27 mouse cellular contexts compared by ENCODE assay signal in genomic region chr11:101194643-101195042, GRCm38 (mm10). TPM values are rescaled to one million over a fixed set of nuclear protein-coding genes. Genes with fewer than 3 reads are reported as not detected.
A peak's percentile ranks its signal among the peaks of the same experiment; 100 is the strongest.
DNase-seq lines count a peak whose midpoint lies in the region; ATAC-seq and TF ChIP-seq lines count a peak whose summit lies in the region.
"Had no signal": no experiment of that assay in that cellular context is flagged by ENCODE, and none has a peak within 500 bp of the region (broad histone marks: within the 10 kb centered on the region; RNA-seq: fewer than 3 reads in every experiment).

No protein-coding gene starts in this region.

- intact Hi-C loops in heart, postnatal 25 days (cut with DNase I) = no loop called here

- DNase-seq in heart, postnatal 25 days (ENCODE audit: low spot score) = no peak
- DNase-seq in midbrain, embryonic 11.5 days (ENCODE audit: low spot score, missing footprints) = peak; percentile 21
- DNase-seq in CH12.LX (ENCODE audit: extremely low read depth) (peak; percentile 66), MN1 (ENCODE audit: low spot score) (no peak)
- peak; percentile 67 for DNase-seq in induced T-regulatory cell, adult 2 months (ENCODE audit: low read depth)
- DNase-seq: adrenal gland, postnatal 10 days; B cell, adult 2 months; cerebellum, postnatal 36 days; gastrocnemius, postnatal 25 days; heart, adult 18-20 months; kidney, adult 2 months; kidney, postnatal 10 days; liver had no signal

- H3K4me1 ChIP-seq in heart, embryonic 16.5 days (ENCODE audit: control insufficient read depth, insufficient read depth, low read length) = peaks cover 35% of the 10 kb centered on the region
- H3K4me1 ChIP-seq in midbrain, embryonic 11.5 days (ENCODE audit: control insufficient read depth, insufficient read depth, low read length) = peaks cover 13% of the 10 kb centered on the region
- H3K4me1 ChIP-seq in midbrain, embryonic 16.5 days (ENCODE audit: control insufficient read depth, insufficient read depth, low read length) = no peaks in the 10 kb centered on the region
- peaks cover 25 to 44% of the 10 kb centered on the region in 2 experiments for H3K4me1 ChIP-seq in CH12.LX (ENCODE audit: control insufficient read depth in 1 of 2, insufficient read depth in 2 of 2)

- no peak overlapping the region for H3K4me3 ChIP-seq in heart, embryonic 16.5 days (ENCODE audit: low read length)
- no peak overlapping the region for H3K4me3 ChIP-seq in midbrain, embryonic 11.5 days (ENCODE audit: low read depth, low read length)
- no peak overlapping the region for H3K4me3 ChIP-seq in midbrain, embryonic 16.5 days (ENCODE audit: low read depth, low read length)
- H3K4me3 ChIP-seq in CH12.LX (replicated peaks in 1 of 3; ENCODE audit: low read depth in 2 of 3, low read length in 2 of 3, poor library complexity in 1 of 3) = peak overlapping the region in 1 of 3 experiments; percentile 15
- H3K4me3 ChIP-seq: embryonic facial prominence, embryonic 12.5 days; forebrain, embryonic 15.5 days; intestine, embryonic 15.5 days; liver, embryonic 15.5 days; midbrain, embryonic 13.5 days had no signal

- H3K79me2 ChIP-seq in CH12.LX (replicated peaks; ENCODE audit: control insufficient read depth, extremely low read depth, insufficient read depth, poor library complexity, severe bottlenecking) = no peaks in the 10 kb centered on the region

- WGBS in heart, embryonic 16.5 days = 73% methylated on average over 6 of the region's 6 CpGs
- WGBS in midbrain, embryonic 11.5 days = 93% methylated on average over 6 of the region's 6 CpGs
- 89% methylated on average over 6 of the region's 6 CpGs for WGBS in midbrain, embryonic 16.5 days

- H3K9ac ChIP-seq in heart, embryonic 16.5 days (ENCODE audit: low read length) = no peak overlapping the region
- H3K9ac ChIP-seq in midbrain, embryonic 11.5 days (ENCODE audit: low read length) = no peak overlapping the region
- H3K9ac ChIP-seq in midbrain, embryonic 16.5 days (ENCODE audit: low read depth, low read length) = no peak overlapping the region
- peak overlapping the region; percentile 11 for H3K9ac ChIP-seq in CH12.LX (ENCODE audit: insufficient read depth, low read depth)
- H3K9ac ChIP-seq: embryonic facial prominence, embryonic 12.5 days; forebrain, embryonic 15.5 days; intestine, embryonic 15.5 days; liver, embryonic 15.5 days; midbrain, embryonic 13.5 days had no signal

- no peak for TF ChIP-seq CTCF in CH12.LX (conservative IDR thresholded peaks at IDR 0.05 in 1 of 2, IDR thresholded peaks at IDR 0.05 in 1 of 2; ENCODE audit: low read depth in 2 of 2, low read length in 2 of 2)

- no peak overlapping the region; the same call in 1 of the 2 replicates for H3K4me2 ChIP-seq in heart, embryonic 16.5 days (ENCODE audit: low read depth, low read length)
- H3K4me2 ChIP-seq in midbrain, embryonic 11.5 days = no peak overlapping the region
- H3K4me2 ChIP-seq in midbrain, embryonic 16.5 days (ENCODE audit: low read length) = no peak overlapping the region
- H3K4me2 ChIP-seq in CH12.LX (ENCODE audit: insufficient read depth, low read depth, poor library complexity, severe bottlenecking) = peak overlapping the region; percentile 44
- H3K4me2 ChIP-seq: embryonic facial prominence, embryonic 12.5 days; forebrain, embryonic 15.5 days; intestine, embryonic 15.5 days; liver, embryonic 15.5 days; midbrain, embryonic 13.5 days had no signal

- H3K27ac ChIP-seq in heart, embryonic 16.5 days (ENCODE audit: low read length) = peak overlapping the region; percentile 23; the same call in 1 of the 2 replicates
- no peak overlapping the region for H3K27ac ChIP-seq in midbrain, embryonic 11.5 days (ENCODE audit: low read depth, low read length)
- H3K27ac ChIP-seq in midbrain, embryonic 16.5 days (ENCODE audit: low read length) = no peak overlapping the region
- peak overlapping the region; percentile 58 for H3K27ac ChIP-seq in CH12.LX (ENCODE audit: insufficient read depth, low read depth)
- H3K27ac ChIP-seq: embryonic facial prominence, embryonic 12.5 days; forebrain, embryonic 15.5 days; intestine, embryonic 15.5 days; liver, embryonic 15.5 days; midbrain, embryonic 13.5 days had no signal

- dilution Hi-C loops in CH12.LX (cut with MboI; ENCODE audit: extremely low pct_ligation_motif_present, extremely low pct_unique_long_range_greater_than_20kb, low sequenced_read_pairs) = no loop called here

- no peak for TF ChIP-seq RAD21 in CH12.LX (IDR thresholded peaks at IDR 0.05; ENCODE audit: low read depth, low read length)

- in situ Hi-C loops in CH12.LX (cut with MboI; ENCODE audit: low pct_ligation_motif_present, low pct_unique_long_range_greater_than_20kb, low sequenced_read_pairs) = no loop called here

- H3K9me3 ChIP-seq in heart, embryonic 16.5 days (replicated peaks; ENCODE audit: control insufficient read depth, low read length) = no peaks in the 10 kb centered on the region
- H3K9me3 ChIP-seq in midbrain, embryonic 11.5 days (ENCODE audit: control insufficient read depth, low read length) = no peaks in the 10 kb centered on the region
- no peaks in the 10 kb centered on the region for H3K9me3 ChIP-seq in midbrain, embryonic 16.5 days (replicated peaks; ENCODE audit: control insufficient read depth, low read length, poor library complexity, severe bottlenecking)
- H3K9me3 ChIP-seq in CH12.LX (replicated peaks; ENCODE audit: low read length) = no peaks in the 10 kb centered on the region
- H3K9me3 ChIP-seq: embryonic facial prominence, embryonic 12.5 days; forebrain, embryonic 15.5 days; G1E; intestine, embryonic 15.5 days; liver, embryonic 15.5 days; megakaryocyte, embryonic 14.5 days; midbrain, embryonic 13.5 days had no signal

- H3K27me3 ChIP-seq in heart, embryonic 16.5 days (ENCODE audit: control insufficient read depth, insufficient read depth, low read length) = no peaks in the 10 kb centered on the region
- H3K27me3 ChIP-seq in midbrain, embryonic 11.5 days (ENCODE audit: control insufficient read depth, insufficient read depth, low read length) = no peaks in the 10 kb centered on the region
- H3K27me3 ChIP-seq in midbrain, embryonic 16.5 days (ENCODE audit: control insufficient read depth, insufficient read depth, low read depth, low read length) = no peaks in the 10 kb centered on the region
- H3K27me3 ChIP-seq in CH12.LX (replicated peaks) = no peaks in the 10 kb centered on the region
- H3K27me3 ChIP-seq: embryonic facial prominence, embryonic 12.5 days; forebrain, embryonic 15.5 days; intestine, embryonic 15.5 days; liver, embryonic 15.5 days; midbrain, embryonic 13.5 days; Patski had no signal

- H3K36me3 ChIP-seq in heart, embryonic 16.5 days (ENCODE audit: control insufficient read depth, insufficient read depth) = peaks cover 28% of the 10 kb centered on the region
- H3K36me3 ChIP-seq in midbrain, embryonic 11.5 days (ENCODE audit: control insufficient read depth, insufficient read depth, low read length) = no peaks in the 10 kb centered on the region; the same call in 1 of the 2 replicates
- H3K36me3 ChIP-seq in midbrain, embryonic 16.5 days (ENCODE audit: control insufficient read depth, insufficient read depth, low read length) = peaks cover 8% of the 10 kb centered on the region; the same call in 1 of the 2 replicates
- H3K36me3 ChIP-seq in CH12.LX (replicated peaks in 1 of 2; ENCODE audit: control insufficient read depth in 1 of 2, insufficient read depth in 1 of 2, low read length in 1 of 2) = peaks cover 41 to 95% of the 10 kb centered on the region in 2 experiments

- peak; percentile 86 for TF ChIP-seq EP300 in CH12.LX (IDR thresholded peaks at IDR 0.05; ENCODE audit: low read length)

- no peak for TF ChIP-seq POLR2A in CH12.LX (IDR thresholded peaks at IDR 0.05; ENCODE audit: low read depth, low read length)

- ATAC-seq in heart, embryonic 16.5 days (replicated peaks; ENCODE audit: extremely low read depth, insufficient read depth, low FRiP score) = no peak
- no peak for ATAC-seq in midbrain, embryonic 11.5 days (ENCODE audit: low FRiP score)
- ATAC-seq in midbrain, embryonic 16.5 days = no peak
- ATAC-seq: forebrain, embryonic 15.5 days; hindbrain, embryonic 16.5 days; intestine, embryonic 15.5 days; midbrain, embryonic 13.5 days; Patski had no signal

RNA-seq across cellular contexts. Expression of gene Ccr10, which starts 19.4 kb away (rescaled TPM):
- polyA plus RNA-seq in heart, embryonic 16.5 days (2015; fragmentation: Nextera tagmentation; extraction: Ambion mirVana) = 0.16 and 0.60 TPM in 2 replicates
- total RNA-seq in heart, postnatal 25 days (2021) = under 1 TPM in 1 of 2 experiments, not detected in 1; 0.14 TPM
- polyA plus RNA-seq in midbrain, embryonic 11.5 days (2014; fragmentation: Nextera tagmentation; extraction: Ambion mirVana) = not detected in 2 replicates
- 0.47 and 0.62 TPM in 2 replicates for polyA plus RNA-seq in midbrain, embryonic 16.5 days (2015; fragmentation: Nextera tagmentation; extraction: Ambion mirVana)
- 29.6 and 58.7 TPM in 2 replicates for total RNA-seq in CH12.LX (2012; rRNA removed)
- total RNA-seq in CH12.LX (2014; rRNA removed) = 14.1 and 17.2 TPM in 2 replicates
- 12.3 TPM in 2 replicates for polyA plus RNA-seq in CH12.LX (2012; ENCODE audit: insufficient read length, low read depth)
- total RNA-seq: G1E; gastrocnemius, adult 18-20 months; gastrocnemius, postnatal 25 days; heart, adult 18-20 months; layer of hippocampus, postnatal 10 days had no signal
- polyA plus RNA-seq: G1E had no signal

RNA-seq across cellular contexts. Expression of gene Plekhh3, which starts 23.5 kb away (rescaled TPM):
- 8.7 and 11.5 TPM in 2 replicates for polyA plus RNA-seq in heart, embryonic 16.5 days (2015; fragmentation: Nextera tagmentation; extraction: Ambion mirVana)
- total RNA-seq in heart, postnatal 25 days (2021) = 10 to 100 TPM; 24.5 to 28.5 TPM
- polyA plus RNA-seq in midbrain, embryonic 11.5 days (2014; fragmentation: Nextera tagmentation; extraction: Ambion mirVana) = 5.8 and 7.2 TPM in 2 replicates
- 6.5 and 7.6 TPM in 2 replicates for polyA plus RNA-seq in midbrain, embryonic 16.5 days (2015; fragmentation: Nextera tagmentation; extraction: Ambion mirVana)
- total RNA-seq in CH12.LX (2012; rRNA removed) = 16.3 and 20.3 TPM in 2 replicates
- total RNA-seq in CH12.LX (2014; rRNA removed) = 2.8 and 2.9 TPM in 2 replicates
- 3.7 and 5.0 TPM in 2 replicates for polyA plus RNA-seq in CH12.LX (2012; ENCODE audit: insufficient read length, low read depth)

RNA-seq across cellular contexts. Expression of gene Cntnap1, which starts 24.3 kb away (rescaled TPM):
- polyA plus RNA-seq in heart, embryonic 16.5 days (2015; fragmentation: Nextera tagmentation; extraction: Ambion mirVana) = 0.89 and 1.0 TPM in 2 replicates
- total RNA-seq in heart, postnatal 25 days (2021) = 1 to 10 TPM; 1.7 to 2.4 TPM
- 0.30 and 0.32 TPM in 2 replicates for polyA plus RNA-seq in midbrain, embryonic 11.5 days (2014; fragmentation: Nextera tagmentation; extraction: Ambion mirVana)
- polyA plus RNA-seq in midbrain, embryonic 16.5 days (2015; fragmentation: Nextera tagmentation; extraction: Ambion mirVana) = 4.2 and 4.7 TPM in 2 replicates
- total RNA-seq in CH12.LX (2012; rRNA removed) = 15.6 and 16.7 TPM in 2 replicates
- 3.6 and 4.4 TPM in 2 replicates for total RNA-seq in CH12.LX (2014; rRNA removed)
- polyA plus RNA-seq in CH12.LX (2012; ENCODE audit: insufficient read length, low read depth) = 17.9 and 19.5 TPM in 2 replicates

RNA-seq across cellular contexts. Expression of gene Ezh1, which starts 31.6 kb away (rescaled TPM):
- 14.7 and 17.1 TPM in 2 replicates for polyA plus RNA-seq in heart, embryonic 16.5 days (2015; fragmentation: Nextera tagmentation; extraction: Ambion mirVana)
- total RNA-seq in heart, postnatal 25 days (2021) = 10 to 100 TPM; 26.0 to 30.4 TPM
- 10.4 and 10.6 TPM in 2 replicates for polyA plus RNA-seq in midbrain, embryonic 11.5 days (2014; fragmentation: Nextera tagmentation; extraction: Ambion mirVana)
- polyA plus RNA-seq in midbrain, embryonic 16.5 days (2015; fragmentation: Nextera tagmentation; extraction: Ambion mirVana) = 30.8 and 34.4 TPM in 2 replicates
- 11.1 and 15.3 TPM in 2 replicates for total RNA-seq in CH12.LX (2012; rRNA removed)
- 8.5 and 8.7 TPM in 2 replicates for total RNA-seq in CH12.LX (2014; rRNA removed)
- 10.8 and 12.1 TPM in 2 replicates for polyA plus RNA-seq in CH12.LX (2012; ENCODE audit: insufficient read length, low read depth)

RNA-seq across cellular contexts. Expression of gene Tubg2, which starts 38.9 kb away (rescaled TPM):
- polyA plus RNA-seq in heart, embryonic 16.5 days (2015; fragmentation: Nextera tagmentation; extraction: Ambion mirVana) = 3.0 and 3.3 TPM in 2 replicates
- total RNA-seq in heart, postnatal 25 days (2021) = 1 to 10 TPM; 2.5 to 3.9 TPM
- polyA plus RNA-seq in midbrain, embryonic 11.5 days (2014; fragmentation: Nextera tagmentation; extraction: Ambion mirVana) = 3.4 and 5.1 TPM in 2 replicates
- polyA plus RNA-seq in midbrain, embryonic 16.5 days (2015; fragmentation: Nextera tagmentation; extraction: Ambion mirVana) = 62.9 and 71.4 TPM in 2 replicates
- 3.1 and 4.7 TPM in 2 replicates for total RNA-seq in CH12.LX (2012; rRNA removed)
- 1.2 and 2.1 TPM in 2 replicates for total RNA-seq in CH12.LX (2014; rRNA removed)
- 8.7 and 10.5 TPM in 2 replicates for polyA plus RNA-seq in CH12.LX (2012; ENCODE audit: insufficient read length, low read depth)
- total RNA-seq: G1E; monocyte, adult 5-6 weeks had no signal
- polyA plus RNA-seq: G1E had no signal

Comparison
In these comparisons a context has a peak if more than half of its experiments do, and no peak if none do; other contexts are left out.
1. H3K27ac ChIP-seq: peak in heart, embryonic 16.5 days (single experiment) and CH12.LX (single experiment); none in midbrain, embryonic 11.5 days (single experiment) and midbrain, embryonic 16.5 days (single experiment).
2. DNase-seq: peak in midbrain, embryonic 11.5 days (single experiment), CH12.LX (single experiment) and induced T-regulatory cell, adult 2 months (single experiment); none in heart, postnatal 25 days (single experiment) and MN1 (single experiment).